Mouse (Mus musculus): ENCODE measurements around the gene Pkd2l1.

The Pkd2l1 gene

DNA sequence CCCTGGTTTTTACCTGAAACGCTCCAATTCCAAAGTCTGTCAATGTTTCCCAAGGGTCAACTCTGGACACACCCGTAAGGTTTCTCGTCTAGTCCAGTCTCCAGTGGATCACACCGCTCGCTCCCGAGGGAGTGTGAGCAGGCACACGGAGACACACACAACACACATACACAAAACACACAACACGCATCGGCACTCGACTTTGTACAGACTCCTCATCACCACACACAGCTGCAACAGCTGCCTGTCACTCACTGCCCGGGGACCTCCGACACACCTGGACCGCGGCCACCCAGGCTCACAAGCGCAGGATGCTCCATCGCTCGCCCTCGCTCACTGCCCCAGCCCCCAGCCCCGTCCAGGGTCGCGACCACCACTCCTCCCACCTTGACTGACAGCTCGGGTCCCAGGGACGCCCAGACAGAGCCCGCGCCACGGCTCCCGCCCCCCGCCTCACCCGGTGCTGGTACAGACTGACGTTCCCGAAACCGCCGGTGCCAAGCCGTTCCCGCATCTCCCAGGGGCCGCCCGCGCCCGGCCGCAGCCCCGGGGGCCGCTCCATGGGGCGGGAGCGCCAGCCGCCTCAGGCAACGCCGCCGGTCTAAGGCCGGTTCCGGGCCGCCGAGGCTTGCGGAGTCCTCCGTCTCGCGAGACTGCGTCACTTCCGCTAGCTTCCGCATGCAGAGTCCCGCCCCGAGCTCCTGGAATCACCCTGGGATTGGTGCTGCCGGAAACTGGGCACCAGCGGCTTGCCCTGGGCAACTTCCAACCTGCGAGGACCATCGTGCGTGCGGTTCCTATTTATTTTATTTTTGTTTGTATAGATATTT lies 85.2 kb downstream of the Pkd2l1 start, which contains the start of gene Chuk:
Gene Chuk (minus strand): TSS at position 650 of the 830 bp plus-strand sequence.
- peak; percentile 91 to 96 for DNase-seq (ENCODE audit: low spot score in 2 of 2)

DNA sequence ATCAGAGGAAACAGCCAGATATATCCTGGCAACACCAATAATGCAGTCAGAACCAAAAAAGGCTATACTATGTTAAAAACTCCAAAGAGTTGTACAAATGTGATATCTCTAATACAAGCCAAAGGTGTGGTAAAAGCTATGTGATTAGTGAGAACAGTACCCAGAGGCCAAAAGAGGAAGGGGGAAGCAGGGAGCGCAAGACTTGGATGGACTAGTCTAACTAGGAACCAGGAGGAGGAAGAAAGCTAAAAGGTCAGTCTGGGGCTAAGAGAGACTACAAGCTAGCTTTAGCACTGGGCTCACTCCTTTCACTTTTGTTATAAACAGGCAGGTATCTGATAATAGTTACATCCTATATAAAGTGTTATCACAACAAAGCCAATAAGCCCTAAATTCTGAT lies 87.8 kb downstream of the Pkd2l1 start:
- no peak for DNase-seq (ENCODE audit: low spot score in 2 of 2)

DNA sequence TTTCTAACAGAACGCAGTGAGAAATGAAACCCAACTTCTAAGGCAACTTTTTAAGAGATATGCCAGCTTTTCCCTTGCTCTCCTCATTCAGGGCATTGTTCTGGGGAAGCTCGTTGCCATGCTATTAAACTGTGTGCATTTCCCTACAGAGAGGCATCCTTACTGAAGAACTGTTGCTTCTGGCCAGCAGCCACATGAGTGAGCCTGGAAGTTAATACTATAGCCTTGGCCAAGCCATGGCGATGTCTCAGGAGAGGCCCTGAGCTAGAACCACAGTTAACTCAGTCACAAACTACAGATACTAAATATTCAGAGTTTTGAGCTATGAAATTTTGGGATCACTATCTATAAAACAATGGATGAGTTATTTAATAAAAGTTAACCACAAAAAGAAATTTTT lies 89.2 kb downstream of the Pkd2l1 start:
- no peak for DNase-seq (ENCODE audit: low spot score in 2 of 2)

DNA sequence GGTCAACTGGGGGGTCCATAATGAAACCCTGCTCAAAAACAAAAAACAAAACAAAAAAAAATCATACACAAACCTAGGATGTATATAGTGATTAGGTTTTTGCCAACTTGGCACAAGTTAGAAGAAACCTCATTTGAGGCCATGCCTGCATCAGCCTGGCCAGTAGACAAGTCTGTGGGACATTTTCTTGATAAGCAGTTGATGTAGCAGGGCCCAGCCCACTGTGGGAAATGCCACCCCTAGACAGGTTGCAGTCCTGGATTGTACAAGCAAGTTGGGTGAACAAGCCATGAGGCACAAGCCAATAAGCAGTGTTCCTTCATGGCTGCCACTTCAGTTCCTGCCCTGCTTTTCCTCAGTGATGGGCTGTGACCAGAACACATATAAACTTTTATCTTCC lies 91.4 kb downstream of the Pkd2l1 start:
- no peak for DNase-seq (ENCODE audit: low spot score in 2 of 2)

All from frontal cortex, postnatal 36 days (tissue).